Mouse (Mus musculus): ENCODE results near the gene Mc1r.

Mc1r gene

DNA sequence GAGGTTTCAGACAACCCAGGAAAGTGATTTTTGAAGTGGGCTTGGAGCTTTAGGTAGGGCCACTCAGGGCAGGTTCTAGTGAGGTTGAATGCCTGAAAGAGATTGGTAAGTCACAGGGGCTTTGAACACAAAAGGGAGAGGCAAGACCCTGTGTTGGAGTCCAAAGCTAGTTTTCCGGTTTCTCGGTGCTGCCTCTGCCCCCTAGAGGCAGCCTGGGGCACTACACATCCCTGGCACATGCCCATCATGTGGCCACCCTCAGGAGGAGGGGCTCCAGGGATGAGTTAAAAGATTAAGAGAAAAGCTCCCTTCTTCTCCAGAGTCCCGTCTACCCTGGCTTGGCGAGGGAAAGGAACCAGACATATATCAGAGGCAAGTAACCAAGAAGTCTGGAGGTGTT, at the start of gene Mc1r:
Gene Mc1r (plus strand): TSS at position 322 of the 400 bp plus-strand sequence.
- in situ Hi-C loops (cut with MboI, MseI) = no loop called here

DNA sequence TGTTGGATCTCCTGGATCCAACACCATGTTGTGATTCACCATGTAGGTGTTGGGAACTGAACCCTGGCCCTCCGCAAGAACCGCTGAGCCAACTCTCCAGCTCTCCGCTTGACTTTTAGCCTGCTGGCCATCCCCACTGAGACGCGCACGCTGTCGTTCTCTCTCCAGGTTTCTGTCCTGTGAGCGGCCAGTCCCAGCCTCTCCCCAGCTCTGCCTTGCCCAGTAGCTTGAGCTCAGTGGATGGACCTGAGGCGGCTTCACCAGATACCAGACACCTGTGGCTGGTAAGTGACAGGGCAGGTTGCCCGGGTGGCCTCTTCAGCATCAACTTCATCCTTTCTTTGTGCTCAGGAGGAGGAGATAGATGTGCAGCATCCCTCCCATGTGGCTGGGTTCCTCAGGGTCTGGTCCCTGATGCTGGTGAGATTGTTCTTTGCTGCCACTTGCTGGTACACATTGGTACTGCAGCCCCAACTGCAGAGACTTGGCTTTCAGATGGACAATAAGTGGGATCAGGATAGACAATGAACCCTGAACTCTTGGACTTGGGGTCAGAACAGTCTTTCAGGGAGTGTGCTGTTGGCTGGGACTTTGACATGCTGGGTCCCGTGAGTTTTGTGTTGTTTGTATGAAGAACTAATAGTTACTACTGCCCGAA, 45.7 kb upstream of the Mc1r start:
- in situ Hi-C loops (cut with MboI, MseI) = no loop called here

DNA sequence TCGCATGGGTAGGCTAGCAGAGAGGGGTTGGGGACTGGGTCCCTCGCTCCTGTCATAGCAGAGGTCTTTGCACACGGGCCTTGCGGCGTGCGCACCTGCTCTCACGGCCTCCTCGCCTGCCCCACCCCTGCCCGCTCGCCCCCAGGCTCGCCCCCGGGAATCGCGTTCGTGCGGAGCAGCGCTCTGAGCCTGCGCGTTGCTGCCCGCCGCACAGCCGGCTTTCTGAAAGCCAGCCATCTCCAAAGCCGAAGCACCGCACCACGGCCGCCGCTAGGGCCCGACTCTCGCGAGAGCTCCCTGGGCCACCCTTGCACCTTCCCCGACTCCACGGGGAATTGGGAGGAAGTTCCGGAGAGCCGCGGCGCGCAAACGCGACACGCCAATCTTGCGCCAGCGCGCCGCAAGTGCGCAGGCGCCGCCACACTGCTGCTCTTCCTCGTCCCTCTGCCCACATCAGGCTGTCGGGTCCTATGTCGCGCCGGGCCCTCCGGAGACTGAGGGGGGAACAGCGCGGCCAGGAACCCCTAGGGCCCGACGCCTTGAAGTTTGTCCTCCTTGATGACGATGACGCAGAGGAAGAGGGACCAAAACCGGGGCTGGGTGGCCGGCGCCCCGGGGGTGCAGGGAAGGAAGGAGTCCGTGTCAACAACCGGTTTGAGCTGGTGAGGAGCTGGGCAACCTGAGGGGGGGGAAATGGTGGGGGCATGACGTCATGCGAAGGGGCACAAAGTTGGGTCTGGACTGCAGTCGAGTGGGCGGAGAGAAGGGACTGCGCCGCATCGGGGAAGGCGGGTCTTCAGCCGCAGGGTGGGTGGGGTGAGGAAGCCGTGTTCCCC, 33.3 kb upstream of the Mc1r start, which contains the start of gene Tcf25:
Gene Tcf25 (plus strand): TSS at position 351 of the 836 bp plus-strand sequence.
- in situ Hi-C loops (cut with MboI, MseI) = no loop called here

DNA sequence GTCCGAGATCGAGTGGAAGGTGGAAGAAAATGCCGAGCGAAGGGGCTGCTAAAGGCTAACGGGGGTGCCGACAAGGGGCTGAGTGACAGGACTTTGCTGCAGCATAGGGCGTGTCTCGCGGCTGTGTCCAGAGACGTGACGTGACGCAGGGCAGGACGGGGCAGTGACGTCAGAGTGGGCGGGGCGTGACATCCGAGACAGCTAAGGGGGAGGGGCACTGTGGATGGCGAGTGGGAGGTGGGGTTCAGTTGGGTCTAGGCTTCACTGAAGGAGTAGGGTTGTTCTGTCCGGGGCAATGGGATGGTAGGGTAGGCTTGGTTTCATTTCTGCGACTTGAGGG, 32.7 kb upstream of the Mc1r start:
- in situ Hi-C loops (cut with MboI, MseI) = no loop called here

DNA sequence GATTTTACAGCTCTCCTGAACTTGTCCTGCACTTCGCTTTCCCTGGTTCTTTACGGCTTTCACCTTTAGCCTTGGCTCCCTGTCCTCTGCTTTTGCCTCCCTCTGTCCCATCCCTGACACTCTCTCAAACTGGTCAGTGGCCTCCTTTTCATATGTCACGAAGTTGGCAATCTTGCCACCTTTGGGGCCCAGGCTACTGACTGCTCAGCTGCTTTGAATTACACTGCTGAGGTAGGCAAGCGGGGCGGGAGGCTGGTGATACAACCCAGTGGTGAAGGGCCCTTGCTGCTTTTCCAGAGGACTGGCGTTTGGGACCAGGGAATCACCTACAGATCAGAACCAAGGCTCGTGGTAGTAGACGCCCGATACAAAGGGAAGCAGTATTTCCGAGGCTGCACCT, 31.2 kb upstream of the Mc1r start:
- in situ Hi-C loops (cut with MboI, MseI) = no loop called here

DNA sequence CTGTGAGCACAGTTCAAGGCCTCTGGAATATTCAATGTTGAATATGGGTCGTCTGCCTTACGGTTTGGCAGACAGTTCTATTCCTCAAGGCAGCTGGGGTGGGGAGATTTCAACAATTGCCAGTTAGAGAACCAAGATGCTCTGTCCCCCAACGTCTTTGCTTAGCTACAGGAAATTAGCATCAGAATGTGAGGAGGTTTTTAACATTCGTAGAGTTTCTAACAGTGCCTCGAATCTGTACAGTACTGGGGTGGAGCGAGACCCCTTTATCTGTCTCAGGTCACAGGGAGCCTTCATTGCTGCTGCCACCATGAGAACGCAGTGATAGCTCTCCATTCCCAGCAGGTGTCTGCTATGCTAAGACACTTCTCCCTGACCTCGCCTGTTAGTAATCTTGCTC, 30.8 kb upstream of the Mc1r start:
- in situ Hi-C loops (cut with MboI, MseI) = no loop called here

DNA sequence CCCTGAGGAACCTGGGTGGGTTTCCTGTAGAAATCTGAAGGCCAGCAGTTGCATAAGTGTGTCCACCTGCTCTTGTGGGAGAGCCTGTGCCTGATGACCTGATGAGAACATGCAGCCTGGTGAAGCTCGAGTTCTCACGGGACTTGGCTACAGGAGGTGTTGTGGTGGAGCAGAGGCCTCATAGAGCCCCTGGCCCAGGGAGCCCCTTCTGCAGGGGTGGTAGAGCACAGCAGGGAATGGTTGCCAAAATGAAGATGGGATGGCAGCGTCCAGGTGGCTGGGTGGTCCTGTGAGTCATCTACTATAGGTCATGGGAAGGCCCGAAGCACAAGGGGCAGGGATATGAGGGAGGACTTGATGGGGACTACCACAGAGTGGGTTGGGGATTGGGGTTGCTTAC, 25.2 kb upstream of the Mc1r start:
- in situ Hi-C loops (cut with MboI, MseI) = no loop called here

DNA sequence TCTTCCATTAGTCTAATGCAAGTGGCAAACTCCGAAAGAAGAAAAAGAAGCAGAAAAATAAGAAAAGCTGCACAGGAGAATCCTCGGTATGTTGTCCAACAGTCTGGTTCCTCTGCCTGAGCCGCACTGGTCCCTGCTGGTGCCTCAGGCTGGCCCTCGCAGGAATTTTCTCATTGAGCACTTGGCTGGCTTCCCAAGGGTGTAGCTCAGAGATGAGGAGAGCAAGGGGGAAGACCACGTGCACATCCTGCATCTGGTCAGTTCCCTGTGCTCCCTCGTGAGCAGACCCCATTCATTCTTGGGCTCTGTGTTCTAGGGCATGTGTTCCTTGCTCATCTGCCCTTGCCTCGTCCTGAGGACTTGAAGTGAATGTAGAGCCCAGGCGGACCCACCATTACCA, 24.4 kb upstream of the Mc1r start:
- in situ Hi-C loops (cut with MboI, MseI) = no loop called here

DNA sequence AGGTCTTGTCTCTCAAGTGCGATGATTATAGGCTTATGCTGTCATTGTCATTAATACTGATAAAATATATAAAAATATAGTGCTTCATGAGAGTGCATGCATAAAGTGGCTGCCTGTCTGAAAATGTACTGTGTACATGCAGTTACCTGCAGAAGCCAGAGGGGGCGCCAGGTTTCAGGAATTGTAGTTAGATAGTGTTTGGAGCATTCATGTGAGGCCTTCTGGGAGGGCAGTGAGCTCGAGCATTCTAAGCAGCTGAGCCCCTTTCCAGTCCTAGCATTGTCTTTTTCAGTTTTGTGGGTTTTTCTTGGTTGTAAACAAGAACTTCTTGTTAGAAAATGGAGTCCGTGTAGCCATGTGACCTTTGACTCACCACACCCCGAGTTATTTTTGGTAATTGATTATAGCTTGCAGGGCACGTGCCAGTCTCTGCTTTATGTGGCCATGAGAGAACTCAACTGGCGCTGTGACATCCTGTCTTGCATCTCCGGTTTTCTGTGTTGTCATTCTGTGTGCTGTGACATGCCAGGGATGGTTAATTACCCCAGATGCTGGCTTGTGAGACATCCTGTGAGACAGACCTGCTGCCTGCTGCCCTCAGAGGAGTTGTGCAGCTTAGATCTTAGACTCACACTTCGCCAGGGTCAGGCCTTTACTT, 21.9 kb upstream of the Mc1r start:
- in situ Hi-C loops (cut with MboI, MseI) = no loop called here

DNA sequence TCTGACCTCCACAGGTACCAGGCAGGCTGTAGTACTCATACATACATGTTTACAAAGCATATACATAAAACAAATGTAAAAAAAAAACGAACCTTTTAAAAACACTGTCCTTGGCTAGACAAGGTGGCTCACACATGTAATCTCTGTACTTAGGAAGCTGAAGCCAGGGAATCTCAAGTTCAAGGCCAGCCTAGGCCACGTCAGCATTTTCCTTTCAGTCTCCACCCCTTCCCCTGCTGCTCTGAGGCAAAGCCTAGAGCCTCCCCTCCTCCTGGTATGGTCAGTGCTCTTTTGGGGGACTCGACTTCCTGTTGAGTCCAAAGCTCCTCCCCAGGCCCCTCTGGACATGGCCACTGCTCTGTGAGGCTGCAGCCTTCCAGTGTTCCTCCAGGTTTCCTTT, 19.9 kb upstream of the Mc1r start:
- in situ Hi-C loops (cut with MboI, MseI) = no loop called here

DNA sequence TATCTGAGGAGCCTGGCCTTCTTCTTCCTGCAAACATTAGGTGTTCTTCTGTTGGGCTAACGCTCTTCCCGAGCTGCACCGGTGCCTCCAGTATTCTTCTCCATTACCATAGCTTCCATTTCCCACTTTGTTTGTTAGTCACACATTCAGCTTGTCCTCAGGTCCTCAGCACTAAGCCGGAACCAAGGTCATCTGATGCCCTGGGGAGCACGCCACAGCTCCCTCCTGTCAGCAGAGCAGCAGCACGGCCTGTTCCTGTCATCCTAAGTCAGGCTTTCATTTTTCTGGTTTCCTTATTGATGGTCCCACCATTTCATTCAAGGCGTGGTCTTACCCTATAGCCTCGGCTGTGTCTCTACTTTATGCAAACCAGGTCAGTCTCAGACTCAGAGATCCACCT, 19.1 kb upstream of the Mc1r start:
- in situ Hi-C loops (cut with MboI, MseI) = no loop called here

DNA sequence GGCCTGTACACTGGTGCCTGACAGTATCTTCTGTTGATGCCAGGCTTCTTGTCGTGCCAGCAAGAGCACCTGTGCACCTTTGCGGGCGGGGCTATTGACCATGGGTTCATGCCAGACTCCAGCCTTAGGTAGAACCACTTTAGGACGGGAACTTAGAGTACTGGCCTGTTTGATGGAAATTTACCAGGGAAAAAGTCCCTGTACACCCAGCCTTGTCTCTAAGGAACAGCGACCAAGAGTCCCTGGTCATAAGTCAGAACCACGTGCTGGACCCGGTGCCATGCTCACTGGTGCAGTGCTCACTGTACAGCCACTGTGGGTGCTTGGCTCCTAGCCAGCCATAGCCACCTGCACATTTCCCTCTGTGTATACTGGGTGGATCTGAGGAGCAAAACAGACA, 17.9 kb upstream of the Mc1r start:
- in situ Hi-C loops (cut with MboI, MseI) = no loop called here

DNA sequence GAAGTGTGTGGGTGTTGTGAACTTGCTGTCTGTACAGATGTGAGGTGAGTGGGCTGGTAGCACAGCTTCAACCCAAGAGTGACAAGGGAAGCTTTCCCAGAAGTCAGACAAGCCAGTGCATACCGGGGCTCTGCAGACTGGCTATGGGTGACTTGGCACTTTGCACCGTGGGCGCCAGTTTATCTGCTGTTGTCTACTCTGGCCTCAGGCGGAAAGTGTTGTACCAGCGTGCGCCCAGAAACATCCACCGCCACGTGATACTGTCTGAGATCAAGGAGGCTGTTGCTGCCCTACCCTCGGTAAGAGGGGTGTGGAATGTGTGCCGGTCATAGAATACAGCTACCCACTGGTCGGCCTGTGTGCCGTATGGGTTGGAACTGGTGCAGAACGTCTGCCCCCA, 8.6 kb upstream of the Mc1r start:
- in situ Hi-C loops (cut with MboI, MseI) = no loop called here

DNA sequence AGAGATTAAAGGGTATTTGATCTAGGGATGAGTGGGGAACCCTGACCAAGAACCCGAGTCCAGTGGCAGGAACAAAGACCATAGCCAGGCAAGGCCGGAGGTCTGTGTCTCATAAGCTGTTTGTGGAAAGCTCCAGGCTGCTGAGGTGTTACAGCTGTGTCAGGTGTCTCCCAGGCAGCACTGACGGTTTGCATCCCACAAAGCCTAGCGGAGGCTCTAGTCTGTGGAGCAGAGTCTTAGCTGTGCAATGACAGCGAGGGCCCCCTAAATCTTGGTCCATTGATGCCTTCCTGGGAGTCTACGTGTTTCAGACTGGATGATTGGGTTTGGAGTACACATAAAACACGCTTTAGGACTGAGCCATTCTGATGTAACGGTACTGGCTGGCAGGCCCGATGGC, 5.0 kb upstream of the Mc1r start:
- in situ Hi-C loops (cut with MboI, MseI) = no loop called here

DNA sequence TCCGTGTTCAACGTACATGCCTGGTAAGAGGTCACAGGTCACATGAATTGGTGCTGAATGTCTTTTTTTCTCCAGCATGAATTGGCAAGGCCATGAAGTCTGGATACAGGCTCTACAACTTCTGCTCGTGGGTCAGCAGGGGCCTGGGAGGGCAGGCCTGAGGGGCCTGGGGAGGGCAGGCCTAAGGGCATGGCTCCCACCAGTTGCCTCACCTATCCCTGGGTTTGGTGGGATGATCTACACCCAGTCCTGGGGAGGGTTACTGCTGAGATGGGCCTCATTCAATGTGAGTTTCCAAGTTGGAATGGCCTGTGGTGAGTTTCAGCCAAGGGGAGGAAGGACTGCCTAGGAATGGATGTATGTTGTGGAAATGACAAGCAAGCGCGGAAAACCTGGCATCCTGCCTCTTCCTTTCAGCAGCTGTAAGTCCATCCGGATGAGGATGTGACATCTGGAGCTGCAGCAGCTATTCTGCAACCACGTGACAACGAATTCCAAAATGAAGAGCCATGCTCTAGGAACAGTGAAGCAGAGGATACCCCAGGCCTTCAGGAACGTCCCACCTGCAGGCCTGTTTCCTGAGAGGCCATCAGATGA, 4.1 kb upstream of the Mc1r start:
- in situ Hi-C loops (cut with MboI, MseI) = no loop called here

DNA sequence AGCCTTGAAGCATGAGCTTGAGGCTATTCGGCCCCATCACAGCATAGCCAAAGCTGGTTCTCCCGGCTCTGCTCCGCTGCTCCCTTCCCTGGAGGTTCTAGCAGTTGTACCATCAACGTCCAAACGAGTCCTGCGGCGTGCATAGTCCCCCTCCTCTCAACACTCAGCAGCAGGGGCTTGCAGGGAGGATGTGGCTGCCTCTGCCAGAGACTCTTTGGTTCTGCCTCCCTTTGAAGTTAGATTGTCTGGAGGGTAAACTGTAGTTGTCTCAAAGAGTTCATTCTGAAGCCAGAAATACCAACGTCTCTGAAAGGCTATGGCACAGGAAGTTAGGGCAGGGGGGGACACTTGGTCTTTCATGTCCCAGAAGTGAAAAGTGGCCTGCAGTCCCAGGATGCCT, 2.4 kb upstream of the Mc1r start:
- in situ Hi-C loops (cut with MboI, MseI) = no loop called here

DNA sequence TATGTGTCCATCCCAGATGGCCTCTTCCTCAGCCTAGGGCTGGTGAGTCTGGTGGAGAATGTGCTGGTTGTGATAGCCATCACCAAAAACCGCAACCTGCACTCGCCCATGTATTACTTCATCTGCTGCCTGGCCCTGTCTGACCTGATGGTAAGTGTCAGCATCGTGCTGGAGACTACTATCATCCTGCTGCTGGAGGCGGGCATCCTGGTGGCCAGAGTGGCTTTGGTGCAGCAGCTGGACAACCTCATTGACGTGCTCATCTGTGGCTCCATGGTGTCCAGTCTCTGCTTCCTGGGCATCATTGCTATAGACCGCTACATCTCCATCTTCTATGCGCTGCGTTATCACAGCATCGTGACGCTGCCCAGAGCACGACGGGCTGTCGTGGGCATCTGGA, 705 bp downstream of the Mc1r start:
- in situ Hi-C loops (cut with MboI, MseI) = no loop called here

DNA sequence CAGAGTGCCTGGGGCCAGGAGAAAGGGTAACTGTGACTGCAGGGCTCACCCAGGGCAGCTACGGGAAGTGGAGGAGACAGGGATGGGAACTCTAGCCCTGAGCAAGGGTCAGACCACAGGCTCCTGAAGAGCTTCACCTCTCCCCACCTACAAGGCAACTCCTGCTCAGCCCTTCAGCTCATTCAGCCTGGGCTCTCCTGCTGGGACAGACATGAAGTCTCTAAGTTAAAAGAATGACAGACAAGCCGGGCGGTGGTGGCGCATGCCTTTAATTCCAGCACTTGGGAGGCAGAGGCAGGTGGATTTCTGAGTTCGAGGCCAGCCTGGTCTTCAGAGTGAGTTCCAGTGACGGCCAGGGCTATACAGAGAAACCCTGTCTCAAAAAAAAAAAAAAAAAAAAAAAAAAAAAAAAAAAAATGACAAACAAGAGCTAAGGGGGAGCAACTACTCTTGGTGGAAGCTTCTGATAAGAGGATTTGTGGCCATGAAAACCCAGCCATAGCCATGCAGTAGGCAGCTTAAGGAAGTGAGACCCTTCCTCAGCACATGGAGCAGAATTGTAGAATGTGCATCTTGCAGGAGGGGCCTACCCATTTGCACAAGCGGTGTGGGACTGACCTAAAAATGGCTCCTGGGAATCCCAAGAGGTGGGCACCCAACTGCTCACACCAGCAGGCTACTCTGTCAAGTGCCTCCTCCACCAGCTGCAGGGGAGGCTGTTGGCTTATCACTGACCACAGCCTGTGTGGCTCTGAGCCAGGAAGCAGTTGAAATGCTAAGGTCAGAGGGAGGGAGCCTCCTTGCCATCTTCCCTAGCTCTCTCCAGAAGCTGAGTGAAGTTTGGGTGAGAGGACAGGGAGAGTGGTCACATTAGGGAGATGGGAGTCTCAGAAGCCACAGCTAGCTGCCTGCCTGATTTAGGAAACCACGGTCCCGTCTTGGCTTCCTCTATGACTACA, 2.0 kb downstream of the Mc1r start:
- in situ Hi-C loops (cut with MboI, MseI) = no loop called here

DNA sequence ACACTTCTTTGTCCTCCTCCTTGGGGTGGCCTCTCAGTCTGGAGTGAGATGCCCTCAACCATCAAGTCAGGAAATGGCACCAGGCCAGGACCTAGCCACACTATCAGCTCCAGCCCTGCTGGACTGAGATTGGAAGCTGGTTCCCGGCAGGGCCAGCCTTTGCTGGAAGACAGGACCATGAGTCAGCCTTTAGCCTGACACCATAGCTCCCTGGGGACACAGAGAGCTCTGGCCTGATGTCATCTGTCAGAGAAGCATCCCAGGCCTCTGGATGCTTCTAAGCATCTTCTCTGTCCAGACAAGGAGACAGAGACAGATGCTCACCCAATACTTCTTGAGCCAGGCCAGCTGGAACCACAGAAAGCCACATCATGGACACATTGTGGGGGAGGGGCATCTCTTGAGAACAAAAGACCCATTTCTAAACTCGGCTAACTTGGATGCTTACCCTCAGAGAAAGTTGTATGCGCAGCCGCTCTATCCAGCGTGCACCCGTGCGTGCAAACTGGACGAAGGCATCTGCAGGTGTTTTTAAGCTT, 3.2 kb downstream of the Mc1r start:
- in situ Hi-C loops (cut with MboI, MseI) = no loop called here

DNA sequence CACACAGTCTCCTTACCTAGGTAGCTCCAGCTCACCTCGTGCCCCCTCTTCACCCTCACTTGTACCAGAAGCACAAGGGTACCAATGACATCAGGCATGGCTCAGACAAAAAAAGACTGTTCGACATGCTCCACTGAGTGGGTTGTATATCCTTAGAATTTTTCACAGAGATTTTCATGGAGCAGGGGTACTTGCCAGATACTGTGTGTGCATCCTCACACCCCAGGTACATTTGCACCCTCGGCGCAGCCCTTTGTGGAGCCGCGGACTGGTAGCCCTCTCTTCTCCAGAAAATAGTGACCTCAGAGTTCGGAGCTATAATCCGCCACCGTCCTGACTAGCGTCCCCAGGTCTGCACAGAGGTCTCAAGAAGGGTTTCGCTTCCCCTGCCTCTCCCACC, 3.9 kb downstream of the Mc1r start:
- in situ Hi-C loops (cut with MboI, MseI) = no loop called here

DNA sequence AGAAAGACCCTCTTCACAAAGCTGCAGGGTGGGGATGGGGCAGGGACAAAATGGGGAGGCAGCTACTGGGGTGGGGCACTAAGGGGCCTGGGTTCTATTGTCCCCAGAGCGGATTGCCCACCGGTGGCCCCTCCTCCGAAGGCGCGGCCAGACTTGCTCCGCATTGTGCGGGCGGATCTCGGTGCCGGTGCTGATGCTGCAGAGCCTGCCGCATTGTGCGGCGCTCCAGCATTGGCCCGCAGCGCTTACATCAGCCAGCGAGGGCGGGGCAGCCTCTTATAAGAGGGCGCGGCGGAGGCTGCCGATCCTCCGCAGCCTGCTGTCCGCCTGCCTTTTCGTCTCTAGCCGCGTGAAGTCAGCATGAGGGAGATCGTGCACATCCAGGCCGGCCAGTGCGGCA, 4.3 kb downstream of the Mc1r start, which contains the start of gene Tubb3:
Gene Tubb3 (plus strand): TSS at position 179 of the 400 bp plus-strand sequence.
- in situ Hi-C loops (cut with MboI, MseI) = no loop called here

Measured in T-helper 2 cell (primary cell).